Mouse (Mus musculus): ENCODE results near the gene Zfp329. TPM values are rescaled to one million over a fixed set of nuclear protein-coding genes. Genes with fewer than 3 reads are reported as not detected.
"Not testable (repeated sequence)": the region's sequence is repeated elsewhere in the genome, so short reads cannot be mapped to it uniquely, and the experiment has no call there.

Zfp329 gene
- polyA plus RNA-seq (2017; shearing (Covaris generic)): 10 to 100 TPM; 16.8 to 20.2 TPM

DNA sequence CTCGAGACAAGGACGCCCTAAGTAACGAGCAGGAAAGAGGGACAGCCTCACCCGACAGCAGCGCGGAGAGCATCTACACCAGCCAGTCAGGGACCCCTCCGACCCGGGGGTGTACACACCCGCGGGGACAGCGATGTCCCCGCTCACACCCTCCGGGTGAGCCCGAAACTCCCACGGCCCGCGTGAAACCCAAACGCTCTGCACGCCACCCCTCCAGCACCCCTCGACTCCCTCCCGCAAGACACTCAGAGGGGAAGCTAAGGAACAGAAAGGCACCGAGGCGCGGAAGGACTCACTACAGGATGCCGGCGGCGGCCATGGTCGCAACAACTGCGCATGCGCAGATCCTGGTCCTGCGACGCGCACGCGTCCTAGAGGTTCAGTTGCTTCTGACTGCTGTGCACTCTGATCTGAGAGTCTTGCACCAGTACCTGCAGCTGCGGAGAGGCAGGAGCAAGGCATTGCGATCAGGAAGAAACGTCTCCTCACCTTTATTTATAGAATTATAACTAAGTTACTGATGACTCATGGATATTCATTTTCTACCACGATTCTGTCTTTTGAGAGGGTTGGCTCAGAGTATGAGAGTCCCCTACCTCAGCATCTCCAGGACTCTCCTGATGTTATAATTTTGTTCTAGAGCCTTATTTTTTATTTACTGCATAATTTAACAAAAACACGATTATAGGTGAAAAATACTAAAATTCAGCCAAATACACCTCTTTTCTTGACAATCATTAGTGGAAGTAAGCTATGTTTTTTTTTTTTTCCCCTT is at the start of gene Zfp329:
TSS of gene Zfp329 (minus strand) at position 338 of the 775 bp plus-strand sequence.
- peak; percentile 98 for ATAC-seq

DNA sequence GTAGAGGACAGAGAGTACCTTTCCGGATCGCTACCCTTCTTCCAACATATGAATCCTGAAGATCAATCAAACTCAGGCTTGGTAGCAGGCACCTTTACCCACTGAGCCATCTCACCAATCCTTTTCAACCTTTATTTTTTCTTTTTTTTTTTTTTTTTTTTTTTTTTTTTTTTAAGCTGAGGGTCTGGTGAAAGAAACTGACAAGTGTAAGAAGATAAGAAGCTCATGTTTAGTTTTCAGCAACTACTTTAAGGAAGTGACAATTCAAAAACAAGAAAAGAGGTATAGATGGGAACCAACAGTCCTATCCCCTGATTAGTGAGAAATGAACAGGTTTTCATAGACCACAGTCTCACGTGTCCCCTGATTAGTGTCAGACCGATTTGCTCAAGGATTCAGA is 17.1 kb upstream of the Zfp329 start:
- ATAC-seq: no peak

DNA sequence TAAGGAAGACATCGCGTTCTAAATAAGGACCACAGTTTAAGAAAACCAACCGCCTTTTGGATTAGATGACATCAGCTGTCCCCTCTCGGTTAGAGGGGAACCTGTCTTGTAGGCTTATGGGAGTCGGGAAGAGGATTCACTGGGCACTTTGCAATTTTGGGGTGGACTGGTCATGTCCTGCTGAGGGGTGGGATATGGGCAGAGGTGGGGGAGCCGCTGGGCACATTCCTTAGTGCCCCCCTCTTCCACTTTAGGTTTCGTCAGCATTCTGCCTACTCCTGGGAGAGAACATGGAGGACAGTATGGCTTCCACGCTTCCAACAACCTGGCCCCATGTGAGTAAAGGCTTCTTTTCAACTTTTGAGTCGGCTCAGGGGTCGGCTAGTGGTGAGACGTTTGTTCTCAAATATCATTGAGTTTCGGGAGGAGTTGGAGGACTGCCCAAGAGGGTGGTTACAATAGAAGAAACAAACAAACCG is 16.6 kb upstream of the Zfp329 start:
- peak; percentile 8 for ATAC-seq

DNA sequence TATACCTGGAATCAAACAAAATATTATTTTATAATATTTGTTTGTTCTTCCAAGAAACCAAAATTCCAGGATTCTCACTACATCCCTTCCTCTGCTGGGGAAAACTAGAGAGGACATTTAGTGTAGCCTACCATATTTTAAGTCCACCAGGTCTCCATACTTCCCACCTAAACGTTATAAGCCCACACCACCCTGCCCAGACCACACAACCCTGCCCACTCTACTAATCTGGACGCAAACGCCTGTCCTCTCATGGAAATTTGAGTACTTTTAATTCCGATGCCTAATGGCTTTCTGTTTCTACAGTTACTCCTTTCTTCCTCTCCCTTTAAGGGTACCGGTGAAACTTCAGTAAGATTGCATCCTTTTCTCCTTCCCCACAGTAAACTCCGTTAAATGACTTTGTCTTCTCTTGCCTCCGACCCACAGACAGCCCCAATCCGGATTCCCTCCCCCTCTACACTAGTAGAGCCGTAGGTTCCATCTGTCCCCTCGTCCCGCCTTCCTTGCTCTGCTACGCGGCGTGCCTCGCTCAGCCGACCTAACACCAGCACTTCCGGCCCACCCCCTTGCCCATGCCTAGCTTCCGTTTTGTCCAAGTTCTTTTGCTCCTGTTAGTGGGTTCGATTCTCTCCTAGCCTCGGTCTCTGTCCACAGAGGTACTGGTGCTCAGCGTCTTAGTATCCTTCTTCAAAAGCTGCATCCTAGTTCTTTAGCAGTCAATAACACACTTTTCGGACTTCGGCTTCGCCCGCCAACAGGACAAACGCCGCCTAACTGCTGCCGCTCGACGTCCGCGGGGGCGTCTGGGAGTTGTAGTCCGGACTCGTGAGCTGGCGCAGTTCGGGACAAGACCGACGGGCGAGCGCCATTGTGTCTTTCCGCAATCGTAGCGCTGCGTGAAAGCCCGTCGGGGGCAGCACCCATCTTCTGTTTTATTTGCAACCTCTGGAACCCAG is 15.8 kb upstream of the Zfp329 start, which contains the start of gene Zfp110:
TSS of gene Zfp110 (plus strand) at position 600 of the 959 bp plus-strand sequence.
- ATAC-seq: peak; percentile 94

DNA sequence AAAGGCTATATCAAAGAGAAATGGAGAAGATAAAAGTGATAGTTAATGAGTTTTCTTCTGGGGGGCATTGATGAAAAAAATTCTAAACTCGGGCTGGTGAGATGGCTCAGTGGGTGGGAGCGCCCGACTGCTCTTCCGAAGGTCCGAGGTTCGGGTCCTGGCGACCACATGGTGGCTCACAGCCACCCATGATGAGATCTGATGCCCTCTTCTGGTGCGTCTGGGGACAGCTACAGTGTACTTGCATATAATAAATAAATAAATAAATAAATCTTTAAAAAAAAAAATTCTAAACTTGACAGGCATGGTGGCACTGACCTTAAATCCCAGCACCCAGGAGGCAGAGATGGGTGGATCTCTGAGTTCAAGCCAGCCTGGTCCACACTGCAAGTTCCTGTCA is 3.1 kb downstream of the Zfp329 start:
- ATAC-seq: no peak

DNA sequence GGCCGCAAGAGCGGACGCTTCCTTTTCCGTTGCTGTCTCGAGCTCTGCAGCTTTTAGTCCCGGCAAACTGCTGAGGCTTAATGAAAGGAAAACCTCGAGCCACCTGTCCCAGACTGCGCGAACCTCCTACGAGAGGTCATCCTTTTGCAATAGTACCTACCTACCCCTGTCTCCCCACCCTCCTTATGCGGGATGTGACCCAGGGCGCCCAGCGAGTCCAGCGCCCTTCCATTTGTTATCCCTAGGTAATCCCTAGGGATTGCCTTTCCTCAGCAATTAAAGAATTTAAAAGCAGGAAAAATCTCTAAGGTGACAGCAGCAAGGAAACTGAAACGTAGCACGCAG is 15.0 kb downstream of the Zfp329 start:
- ATAC-seq: no peak

DNA sequence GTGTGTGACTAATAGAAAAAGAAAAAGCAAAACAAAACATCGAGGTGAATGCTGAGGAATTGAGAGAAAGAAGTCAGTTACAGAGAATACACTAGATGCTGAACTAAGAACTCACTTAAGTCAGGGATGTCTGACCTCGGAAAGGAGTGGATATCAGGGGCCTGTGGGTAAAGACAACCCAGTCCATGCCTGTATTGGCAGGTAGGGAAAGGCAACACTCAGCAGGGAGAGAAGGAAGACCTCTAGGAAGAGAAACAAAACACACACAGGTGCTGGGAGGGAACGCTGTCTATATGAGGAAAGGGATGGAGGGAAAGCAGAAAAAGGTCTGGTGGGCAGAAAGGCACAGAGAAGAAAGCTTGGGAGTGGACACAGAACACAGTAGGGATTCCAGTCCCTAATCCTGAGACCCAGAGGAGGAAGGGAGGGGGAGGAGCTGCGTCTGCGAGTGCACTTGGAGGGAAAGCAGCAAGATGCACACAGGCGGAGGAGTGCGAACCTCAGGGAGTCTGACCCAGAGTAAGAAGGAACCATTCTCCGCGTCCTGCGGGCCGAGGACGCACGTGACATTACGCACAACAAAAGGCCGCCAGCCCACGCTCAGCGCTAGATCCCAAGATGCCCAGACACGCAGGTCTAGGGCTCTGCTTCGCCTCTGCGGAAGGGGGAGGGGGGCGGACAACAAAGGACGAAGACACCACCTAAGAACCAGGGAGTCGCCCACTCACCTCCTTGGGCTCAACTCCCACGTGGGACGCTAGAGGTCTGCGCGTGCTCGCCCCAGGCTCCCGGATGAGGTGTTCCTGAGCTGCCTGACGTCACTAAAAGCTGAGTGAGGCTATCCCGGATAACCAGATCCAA is 15.6 kb downstream of the Zfp329 start, which contains the start of gene Zscan18:
TSS of gene Zscan18 (minus strand) at position 770 of the 861 bp plus-strand sequence.
- peak; percentile 85 for ATAC-seq

DNA sequence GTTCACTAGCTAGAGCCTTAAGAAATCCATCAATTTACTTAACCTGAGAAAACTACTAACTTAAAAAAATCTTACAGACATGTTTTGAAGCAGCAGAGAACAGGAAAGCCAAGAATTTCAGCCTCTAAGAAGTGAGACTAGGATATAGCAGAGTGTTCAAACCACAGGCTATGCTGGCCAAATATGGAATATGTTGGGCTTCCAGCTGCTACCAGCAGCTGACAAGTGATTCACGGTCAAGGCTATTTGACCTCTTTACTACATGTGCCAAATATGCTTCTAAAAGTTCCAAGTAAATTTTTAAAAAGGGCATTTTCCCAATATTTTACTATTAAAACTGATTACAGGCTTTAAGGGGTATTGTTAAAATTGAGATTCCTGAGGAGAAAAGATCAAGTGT is 19.1 kb downstream of the Zfp329 start:
- ATAC-seq: no peak

DNA sequence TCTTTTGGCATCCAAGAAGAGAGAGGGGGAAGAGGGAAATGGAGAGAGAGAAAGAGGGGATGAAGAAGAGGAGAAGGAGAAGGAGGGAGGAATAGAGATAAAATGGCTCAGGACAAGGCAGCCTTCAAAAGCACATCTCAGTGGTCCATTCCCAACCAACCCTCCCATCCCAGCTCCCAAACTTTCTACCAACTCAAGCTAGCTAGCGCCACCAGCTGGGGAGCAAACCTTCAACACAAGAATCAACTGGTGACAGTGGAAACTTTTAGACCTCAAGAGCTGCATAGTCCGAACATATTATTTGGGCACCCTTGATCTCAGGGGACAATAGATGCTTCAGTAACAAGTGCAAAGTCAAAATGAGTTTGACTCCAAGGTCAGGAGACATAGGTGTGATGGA is 20.7 kb downstream of the Zfp329 start:
- no peak for ATAC-seq

DNA sequence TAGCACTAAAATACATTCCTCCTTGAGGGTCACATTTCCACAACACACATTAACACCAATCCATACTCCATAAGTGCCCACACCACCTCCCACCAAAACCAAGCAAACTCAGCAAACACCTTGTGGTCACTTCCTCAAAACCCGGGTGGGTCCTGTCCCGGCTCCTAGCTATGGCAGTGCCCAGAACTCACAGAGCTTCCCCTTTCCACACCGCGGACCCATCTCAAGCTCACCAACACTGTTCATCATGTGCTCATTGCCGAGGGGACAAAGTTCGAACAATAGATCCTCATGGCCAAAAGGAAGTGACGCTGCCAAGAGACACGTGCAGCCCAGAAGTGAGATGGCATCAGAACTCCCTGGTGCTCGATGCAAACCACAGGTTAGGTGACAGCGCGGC is 26.0 kb downstream of the Zfp329 start:
- ATAC-seq: not testable (repeated sequence)

DNA sequence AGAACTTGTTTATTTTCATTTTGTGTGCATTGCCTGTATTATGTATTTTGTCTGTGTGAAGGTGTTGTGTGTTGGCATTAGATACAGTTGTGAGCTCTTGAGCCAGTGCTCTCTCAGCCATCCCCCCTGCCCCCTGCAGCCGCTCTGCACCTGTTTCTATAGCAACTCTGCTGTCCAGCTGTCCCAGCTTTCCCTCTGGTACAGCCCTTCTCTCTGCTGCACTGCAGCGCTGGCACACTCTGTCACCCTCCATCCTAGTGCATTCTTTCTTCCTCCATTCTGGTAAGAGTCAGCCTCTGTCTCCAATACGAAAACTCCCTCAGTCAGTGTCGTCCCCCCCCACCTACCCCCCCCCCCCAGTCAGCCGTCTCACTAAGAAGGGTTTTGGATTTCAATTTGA is 30.6 kb downstream of the Zfp329 start:
- no peak for ATAC-seq

DNA sequence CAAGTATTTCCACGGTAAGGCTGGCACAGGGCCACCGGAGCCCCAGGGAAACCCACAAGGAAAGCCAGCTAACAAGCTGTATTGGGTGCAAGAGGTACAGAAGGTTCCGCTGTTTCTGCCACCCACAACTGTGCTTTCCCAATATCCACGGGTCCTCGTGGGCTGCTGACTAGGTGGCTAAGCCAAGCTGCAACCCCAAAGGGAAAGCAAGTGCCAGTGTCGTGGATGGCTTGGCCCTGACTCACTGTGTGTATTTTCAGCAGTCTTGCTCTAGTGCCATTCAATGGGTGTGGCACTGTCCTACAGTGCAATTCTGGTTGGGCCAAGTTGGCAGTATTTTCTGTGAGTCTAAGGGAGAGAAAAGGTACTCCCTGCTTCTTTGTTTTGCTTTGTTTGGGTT is 31.3 kb downstream of the Zfp329 start:
- ATAC-seq: no peak

DNA sequence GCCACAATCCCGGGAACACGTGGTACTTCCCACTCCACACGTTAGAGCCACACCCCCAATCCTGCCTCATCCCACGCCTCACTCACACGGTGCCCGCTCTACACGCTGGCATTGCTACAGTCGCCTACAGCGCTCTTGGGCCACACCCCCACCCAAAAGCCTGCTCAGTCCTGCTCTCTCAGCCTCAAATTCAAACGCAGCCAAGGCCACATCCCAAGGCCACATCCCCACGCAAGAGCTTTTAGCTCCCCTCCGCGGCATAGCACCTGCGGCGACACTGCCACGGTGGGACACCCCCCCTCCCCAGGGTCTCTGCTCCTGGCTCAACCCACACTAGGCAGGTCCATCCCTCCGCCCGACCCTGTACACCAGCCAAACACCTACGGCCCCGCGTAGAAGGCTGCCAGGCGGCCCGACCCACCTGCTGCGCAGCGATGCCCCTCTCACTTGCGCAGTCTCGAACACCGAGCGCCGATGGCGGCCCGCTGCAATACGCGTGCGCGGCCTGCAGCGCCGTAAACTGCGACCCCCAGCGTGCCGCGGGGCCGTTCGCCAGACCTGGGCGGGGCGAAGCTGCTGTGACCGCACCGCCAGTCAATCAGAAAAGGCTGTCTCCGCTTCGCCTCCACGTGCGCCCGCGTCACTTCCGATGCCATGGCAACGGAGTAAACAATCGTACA is 38.4 kb downstream of the Zfp329 start:
- peak; percentile 70 for ATAC-seq

DNA sequence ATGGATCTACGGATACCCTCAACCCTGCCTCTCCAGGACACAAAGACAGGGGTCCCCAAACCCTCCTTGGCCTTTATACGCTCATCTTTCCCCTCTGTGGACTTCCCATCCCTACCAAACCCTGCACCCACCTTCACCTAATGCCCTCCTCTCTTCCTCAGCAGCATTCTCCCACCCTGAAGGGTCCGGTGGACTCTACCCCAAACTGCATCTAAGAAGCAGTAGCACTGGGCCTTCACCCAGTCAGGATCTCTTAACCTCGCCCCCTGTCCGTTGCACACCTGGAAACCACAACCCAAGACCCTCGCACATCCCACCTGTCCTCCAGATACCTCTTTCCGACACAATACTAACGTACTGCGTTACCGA is 38.9 kb downstream of the Zfp329 start:
- no peak for ATAC-seq

DNA sequence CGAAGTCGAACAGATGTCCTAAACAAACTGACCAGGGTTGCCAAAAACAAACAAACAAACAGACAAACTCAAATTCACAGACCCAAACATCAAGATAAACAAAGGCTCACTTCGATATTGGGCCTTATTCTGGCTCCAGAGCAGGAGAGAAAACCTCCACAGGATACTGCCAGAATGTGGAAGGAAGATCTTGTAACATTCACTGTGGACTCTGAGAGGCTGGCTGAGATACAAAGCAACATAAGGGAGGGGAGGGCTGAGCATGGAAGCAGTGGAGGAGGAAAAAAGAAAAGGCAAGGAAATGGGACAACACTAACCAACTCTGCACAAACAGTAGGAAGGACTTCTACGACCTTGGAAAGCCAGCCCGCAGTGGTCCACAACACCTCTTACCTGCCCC is 39.5 kb downstream of the Zfp329 start:
- ATAC-seq: no peak

DNA sequence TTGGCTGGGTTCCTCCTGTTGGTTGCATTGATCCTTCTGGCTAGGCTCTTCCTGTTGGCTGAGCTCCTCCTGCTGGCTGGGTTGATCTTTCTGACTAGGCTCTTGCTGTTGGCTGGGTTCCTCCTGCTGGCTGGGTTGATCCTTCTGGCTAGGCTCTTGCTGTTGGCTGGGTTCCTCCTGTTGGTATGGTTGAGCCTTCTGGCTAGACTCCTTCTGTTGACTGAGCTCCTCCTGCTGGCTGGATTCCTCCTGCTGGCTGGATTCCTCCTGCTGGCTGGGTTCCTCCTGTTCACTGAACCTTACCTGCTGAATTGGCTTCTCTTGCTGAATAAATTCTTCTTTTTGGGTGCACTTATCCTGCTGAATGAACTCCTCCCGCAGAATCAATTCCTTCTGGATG is 44.1 kb downstream of the Zfp329 start:
- no peak for ATAC-seq

DNA sequence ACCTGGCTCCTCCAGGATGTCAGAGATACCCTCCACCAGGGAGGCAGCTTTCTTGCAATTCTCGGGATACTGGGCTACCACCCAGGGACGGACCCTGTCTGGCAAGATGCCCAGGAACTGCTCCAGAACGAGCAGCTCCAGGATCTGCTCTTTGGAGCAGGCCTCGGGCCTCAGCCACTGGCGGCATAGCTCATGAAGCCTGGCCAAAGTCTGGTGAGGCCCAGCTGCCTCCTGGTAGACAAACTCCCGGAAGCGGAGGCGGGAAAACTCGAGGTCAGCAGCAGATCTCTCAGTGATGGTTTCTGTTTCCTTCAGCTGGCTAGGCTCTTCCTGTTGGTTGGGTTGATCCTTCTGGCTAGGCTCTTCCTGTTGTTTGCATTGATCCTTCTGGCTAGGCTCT is 44.5 kb downstream of the Zfp329 start:
- ATAC-seq: no peak
